Mouse (Mus musculus): ENCODE results near the gene Dusp28. TPM values are rescaled to one million over a fixed set of nuclear protein-coding genes. Genes with fewer than 3 reads are reported as not detected.

The Dusp28 gene
- polyA plus RNA-seq, 1 experiment from 2014 or later: 6.9 TPM

GRCm38 (mm10) chr1:92912286-92912685 is 5.5 kb downstream of the Dusp28 start:
- TF ChIP-seq CTCF (IDR thresholded peaks at IDR 0.05; ENCODE audit: low read depth): peak; percentile 49
- Histone ChIP-seq H3K9ac (peak overlapping the region; percentile 14; the same call in 1 of the 2 replicates), H3K9me3 (ENCODE audit: low read depth, low read length) (no peaks in the 10 kb centered on the region), H3K4me3 (ENCODE audit: low read depth, low read length) (peak overlapping the region; percentile 72), H3K36me3 (ENCODE audit: insufficient read depth) (peaks cover 24% of the 10 kb centered on the region), H3K27ac (ENCODE audit: low read depth) (no peak overlapping the region), H3K4me2 (peak overlapping the region; percentile 92), H3K27me3 (ENCODE audit: insufficient read depth, low read length) (no peaks in the 10 kb centered on the region), H3K4me1 (ENCODE audit: insufficient read depth) (peaks cover 16% of the 10 kb centered on the region; the same call in 1 of the 2 replicates)
- no peak for ATAC-seq (ENCODE audit: insufficient read depth)
- DNase-seq: peak; percentile 25
- WGBS: 73% methylated on average over 1 of the region's 1 CpGs

- Histone ChIP-seq H3K36me3 (ENCODE audit: insufficient read depth) (peaks cover 41% of the 10 kb centered on the region), H3K4me3 (ENCODE audit: low read depth, low read length) (no peak overlapping the region), H3K27me3 (ENCODE audit: insufficient read depth, low read length) (no peaks in the 10 kb centered on the region), H3K27ac (ENCODE audit: low read depth) (no peak overlapping the region), H3K4me2 (no peak overlapping the region), H3K9ac (no peak overlapping the region), H3K4me1 (ENCODE audit: insufficient read depth) (peaks cover 16% of the 10 kb centered on the region; the same call in 1 of the 2 replicates), H3K9me3 (ENCODE audit: low read depth, low read length) (no peaks in the 10 kb centered on the region)
- TF ChIP-seq CTCF (IDR thresholded peaks at IDR 0.05; ENCODE audit: low read depth): no peak
- DNase-seq (no peak), ATAC-seq (ENCODE audit: insufficient read depth) (no peak)
- 78% methylated on average over 4 of the region's 4 CpGs for WGBS
These were observed 7.5 kb downstream of the Dusp28 start for GRCm38 (mm10) chr1:92914239-92914638.

GRCm38 (mm10) chr1:92914993-92915392 is 8.2 kb downstream of the Dusp28 start:
- peaks cover 49% of the 10 kb centered on the region for H3K36me3 ChIP-seq (ENCODE audit: insufficient read depth)
- TF ChIP-seq CTCF (IDR thresholded peaks at IDR 0.05; ENCODE audit: low read depth): no peak
- 90% methylated on average over 11 of the region's 11 CpGs for WGBS

GRCm38 (mm10) chr1:92916725-92917124 is 9.9 kb downstream of the Dusp28 start:
- TF ChIP-seq CTCF (IDR thresholded peaks at IDR 0.05; ENCODE audit: low read depth): no peak
- Histone ChIP-seq H3K4me3 (ENCODE audit: low read depth, low read length) (no peak overlapping the region), H3K27ac (ENCODE audit: low read depth) (no peak overlapping the region), H3K27me3 (ENCODE audit: insufficient read depth, low read length) (no peaks in the 10 kb centered on the region), H3K4me2 (no peak overlapping the region), H3K9me3 (ENCODE audit: low read depth, low read length) (no peaks in the 10 kb centered on the region), H3K36me3 (ENCODE audit: insufficient read depth) (peaks cover 60% of the 10 kb centered on the region), H3K4me1 (ENCODE audit: insufficient read depth) (peaks cover 6% of the 10 kb centered on the region; the same call in 1 of the 2 replicates), H3K9ac (no peak overlapping the region)
- no peak for ATAC-seq (ENCODE audit: insufficient read depth)
- DNase-seq: no peak
- 90% methylated on average over 9 of the region's 9 CpGs for WGBS

More at GRCm38 (mm10) chr1:92914993-92915392, 8.2 kb downstream of the Dusp28 start:
- Histone ChIP-seq H3K4me3 (ENCODE audit: low read depth, low read length) (no peak overlapping the region), H3K4me2 (no peak overlapping the region), H3K9me3 (ENCODE audit: low read depth, low read length) (no peaks in the 10 kb centered on the region), H3K4me1 (ENCODE audit: insufficient read depth) (peaks cover 12% of the 10 kb centered on the region; the same call in 1 of the 2 replicates), H3K27ac (ENCODE audit: low read depth) (no peak overlapping the region), H3K9ac (no peak overlapping the region), H3K27me3 (ENCODE audit: insufficient read depth, low read length) (no peaks in the 10 kb centered on the region)
- DNase-seq (no peak), ATAC-seq (ENCODE audit: insufficient read depth) (no peak)

- no peak overlapping the region for H3K4me2 ChIP-seq
- H3K27me3 ChIP-seq (ENCODE audit: insufficient read depth, low read length): no peaks in the 10 kb centered on the region
- no peak for TF ChIP-seq CTCF (IDR thresholded peaks at IDR 0.05; ENCODE audit: low read depth)
- H3K36me3 ChIP-seq (ENCODE audit: insufficient read depth): peaks cover 57% of the 10 kb centered on the region
- DNase-seq (no peak), ATAC-seq (ENCODE audit: insufficient read depth) (no peak)
- H3K4me1 ChIP-seq (ENCODE audit: insufficient read depth): no peaks in the 10 kb centered on the region
- WGBS: 97% methylated on average over 11 of the region's 11 CpGs
- no peak overlapping the region for H3K4me3 ChIP-seq (ENCODE audit: low read depth, low read length)
- no peak overlapping the region for H3K27ac ChIP-seq (ENCODE audit: low read depth)
- H3K9me3 ChIP-seq (ENCODE audit: low read depth, low read length): no peaks in the 10 kb centered on the region
- H3K9ac ChIP-seq: no peak overlapping the region
These were observed 12.4 kb downstream of the Dusp28 start for GRCm38 (mm10) chr1:92919151-92919550.

- TF ChIP-seq CTCF (IDR thresholded peaks at IDR 0.05; ENCODE audit: low read depth): no peak
- WGBS: 75% methylated on average over 12 of the region's 12 CpGs
- no peak overlapping the region for H3K27ac ChIP-seq (ENCODE audit: low read depth)
- H3K4me3 ChIP-seq (ENCODE audit: low read depth, low read length): no peak overlapping the region
- peak; percentile 20 for DNase-seq
- peaks cover 56% of the 10 kb centered on the region for H3K36me3 ChIP-seq (ENCODE audit: insufficient read depth)
- H3K9ac ChIP-seq: no peak overlapping the region
- no peaks in the 10 kb centered on the region for H3K9me3 ChIP-seq (ENCODE audit: low read depth, low read length)
- no peak for ATAC-seq (ENCODE audit: insufficient read depth)
- H3K27me3 ChIP-seq (ENCODE audit: insufficient read depth, low read length): no peaks in the 10 kb centered on the region
- H3K4me1 ChIP-seq (ENCODE audit: insufficient read depth): no peaks in the 10 kb centered on the region
- no peak overlapping the region for H3K4me2 ChIP-seq
These were observed 13.0 kb downstream of the Dusp28 start for GRCm38 (mm10) chr1:92919775-92920174.

GRCm38 (mm10) chr1:92920474-92921200 is 13.9 kb downstream of the Dusp28 start:
- Histone ChIP-seq H3K27me3 (ENCODE audit: insufficient read depth, low read length) (no peaks in the 10 kb centered on the region), H3K4me2 (no peak overlapping the region), H3K9me3 (ENCODE audit: low read depth, low read length) (no peaks in the 10 kb centered on the region), H3K4me3 (ENCODE audit: low read depth, low read length) (no peak overlapping the region), H3K36me3 (ENCODE audit: insufficient read depth) (peaks cover 53% of the 10 kb centered on the region), H3K9ac (no peak overlapping the region), H3K27ac (ENCODE audit: low read depth) (no peak overlapping the region), H3K4me1 (ENCODE audit: insufficient read depth) (no peaks in the 10 kb centered on the region)
- TF ChIP-seq CTCF (IDR thresholded peaks at IDR 0.05; ENCODE audit: low read depth): no peak
- no peak for DNase-seq
- ATAC-seq (ENCODE audit: insufficient read depth): 0 out of 2 replicates have a peak, but pooled peaks have one; percentile 19
- WGBS: 76% methylated on average over 7 of the region's 7 CpGs

All from lung, embryonic 14.5 days (tissue).